Mouse (Mus musculus) hematopoietic stem cell, adult 5-6 weeks (primary cell): ENCODE measurements around the gene Cdk14. TPM values are rescaled to one million over a fixed set of nuclear protein-coding genes. Genes with fewer than 3 reads are reported as not detected.
"Not testable (repeated sequence)": the region's sequence is repeated elsewhere in the genome, so short reads cannot be mapped to it uniquely, and the experiment has no call there.

Experiments
- ATAC-seq, 2 experiments: fragments of 125-278 bp in 1 of 2; replicated peaks in 1 of 2; 2 replicates each; pipeline ENCODE4 v1.8.0; 2016 to 2017; ENCODE audit warnings: inconsistent platforms in 2 of 2, mild to moderate bottlenecking in 2 of 2, moderate number of reproducible peaks in 2 of 2, low read depth in 1 of 2, moderate TSS enrichment in 1 of 2; ENCODE audit not compliant: low FRiP score in 2 of 2, poor library complexity in 2 of 2, severe bottlenecking in 2 of 2, insufficient read depth in 1 of 2, low TSS enrichment in 1 of 2
- total RNA-seq: library from RNA; stranded (forward); fragments of 172-1452, 232-1000 nt; gene quantifications from 2 replicates; pipeline ENCODE4 v1.2.3, GENCODE M21; 2017

The Cdk14 gene
- total RNA-seq, 1 experiment from 2014 or later: 14.8 TPM

- no peak for ATAC-seq
Measured at GRCm38 (mm10) chr5:5253177-5253576, 166.9 kb downstream of the Cdk14 start.

- ATAC-seq: no peak
Measured at GRCm38 (mm10) chr5:5247671-5248070, 172.4 kb downstream of the Cdk14 start.

GRCm38 (mm10) chr5:5246534-5247175 lies 173.5 kb downstream of the Cdk14 start:
- no peak for ATAC-seq

- no peak for ATAC-seq
Measured at GRCm38 (mm10) chr5:5245182-5245581, 174.9 kb downstream of the Cdk14 start.

GRCm38 (mm10) chr5:5243648-5244047 lies 176.5 kb downstream of the Cdk14 start:
- ATAC-seq: peak; percentile 29 to 32; a peak in 1 of 4 replicates

GRCm38 (mm10) chr5:5242704-5243103 lies 177.4 kb downstream of the Cdk14 start:
- no peak for ATAC-seq

- no peak for ATAC-seq
Measured at GRCm38 (mm10) chr5:5241088-5241487, 179.0 kb downstream of the Cdk14 start.

GRCm38 (mm10) chr5:5240121-5240520 lies 180.0 kb downstream of the Cdk14 start:
- no peak for ATAC-seq

GRCm38 (mm10) chr5:5234935-5235334 lies 185.2 kb downstream of the Cdk14 start:
- ATAC-seq: not testable (repeated sequence)

GRCm38 (mm10) chr5:5226966-5227365 lies 193.1 kb downstream of the Cdk14 start:
- ATAC-seq: no peak

- ATAC-seq: no peak
Measured at GRCm38 (mm10) chr5:5211780-5212135, 208.4 kb downstream of the Cdk14 start.

GRCm38 (mm10) chr5:5211034-5211779 lies 208.9 kb downstream of the Cdk14 start:
- ATAC-seq: no peak

GRCm38 (mm10) chr5:5208016-5208415 lies 212.1 kb downstream of the Cdk14 start:
- no peak for ATAC-seq

GRCm38 (mm10) chr5:5206012-5206411 lies 214.1 kb downstream of the Cdk14 start:
- peak; percentile 86 to 93 for ATAC-seq

- ATAC-seq: no peak
Measured at GRCm38 (mm10) chr5:5194562-5195221, 225.4 kb downstream of the Cdk14 start.

GRCm38 (mm10) chr5:5189590-5189989 lies 230.5 kb downstream of the Cdk14 start:
- no peak for ATAC-seq

GRCm38 (mm10) chr5:5185987-5186742 lies 233.9 kb downstream of the Cdk14 start:
- ATAC-seq: peak; percentile 39 to 58; a peak in 3 of 4 replicates

- ATAC-seq: no peak
Measured at GRCm38 (mm10) chr5:5185521-5185920, 234.6 kb downstream of the Cdk14 start.
